Mouse (Mus musculus) ES-CJ7 (cell line): ENCODE results near the gene Chd6.
A peak's percentile ranks its signal among the peaks of the same experiment; 100 is the strongest.

Experiments used
- DNase-seq: peaks from one replicate; pipeline ENCODE4 v3.0.0; 2011; ENCODE audit warnings: low read depth, low spot score

Gene Chd6

DNA sequence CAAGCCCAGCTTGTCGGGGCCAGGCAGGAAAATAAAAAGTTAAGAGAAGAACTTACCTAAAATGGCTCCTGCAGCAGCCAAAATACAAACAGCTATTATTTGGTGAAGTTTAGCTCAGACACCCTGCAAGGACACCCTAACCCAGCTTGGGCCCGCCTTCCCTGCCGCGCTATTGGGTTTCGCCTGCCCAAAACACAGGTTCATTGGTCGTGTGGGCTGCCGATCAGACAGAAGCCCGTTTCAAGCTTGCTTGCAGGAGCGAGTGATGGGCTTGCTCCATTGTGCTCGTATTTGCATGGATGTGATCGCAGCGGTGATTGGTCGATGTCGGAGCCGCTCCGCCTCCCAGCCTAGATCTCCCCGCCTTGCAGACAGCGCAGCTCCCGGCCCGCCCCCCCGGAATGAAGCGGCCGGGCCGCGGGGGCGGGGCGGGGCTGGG, at the start of gene Chd6:
Chd6 (minus strand) TSS at position 143 of the 439 bp plus-strand sequence.
- DNase-seq: peak; percentile 100

DNA sequence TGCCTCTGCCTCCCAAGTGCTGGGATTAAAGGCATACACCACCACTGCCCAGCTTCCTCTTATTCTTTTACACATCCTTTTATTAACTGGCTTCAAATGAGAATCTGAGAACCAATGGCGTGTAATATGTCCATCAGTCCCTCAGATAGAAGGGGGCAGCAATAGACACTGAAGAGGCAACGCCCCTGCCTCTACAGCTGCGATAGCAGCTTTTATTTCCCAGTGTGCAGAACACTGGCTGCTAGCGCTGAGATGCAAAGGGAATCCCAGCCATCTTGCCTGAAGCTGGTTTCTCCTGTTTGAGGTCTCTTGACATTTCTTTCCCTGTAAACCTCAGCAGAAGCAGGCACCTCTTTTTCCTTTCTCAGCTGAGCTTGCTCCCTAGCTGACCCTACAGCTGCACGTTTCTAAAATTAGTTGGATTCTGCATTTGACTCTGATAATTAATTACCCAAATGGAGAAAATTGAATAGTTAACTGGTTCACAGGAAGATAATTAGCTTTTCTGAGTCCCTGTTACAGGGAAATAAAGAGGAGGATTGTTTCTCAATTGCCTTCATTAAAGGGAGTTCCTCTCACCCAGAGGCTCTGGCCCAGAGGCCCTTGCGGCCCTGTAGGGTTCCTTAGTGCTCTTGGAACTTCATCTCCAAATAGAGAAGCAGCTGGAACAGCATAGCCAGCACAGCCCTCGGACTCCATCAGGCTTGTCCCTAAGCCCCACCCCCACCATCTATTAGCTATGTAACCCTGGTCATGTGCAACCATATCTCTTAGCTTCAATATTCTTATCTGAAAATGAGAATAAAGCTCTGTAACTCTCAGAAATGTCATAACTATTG, 41.3 kb upstream of the Chd6 start:
- no peak for DNase-seq

DNA sequence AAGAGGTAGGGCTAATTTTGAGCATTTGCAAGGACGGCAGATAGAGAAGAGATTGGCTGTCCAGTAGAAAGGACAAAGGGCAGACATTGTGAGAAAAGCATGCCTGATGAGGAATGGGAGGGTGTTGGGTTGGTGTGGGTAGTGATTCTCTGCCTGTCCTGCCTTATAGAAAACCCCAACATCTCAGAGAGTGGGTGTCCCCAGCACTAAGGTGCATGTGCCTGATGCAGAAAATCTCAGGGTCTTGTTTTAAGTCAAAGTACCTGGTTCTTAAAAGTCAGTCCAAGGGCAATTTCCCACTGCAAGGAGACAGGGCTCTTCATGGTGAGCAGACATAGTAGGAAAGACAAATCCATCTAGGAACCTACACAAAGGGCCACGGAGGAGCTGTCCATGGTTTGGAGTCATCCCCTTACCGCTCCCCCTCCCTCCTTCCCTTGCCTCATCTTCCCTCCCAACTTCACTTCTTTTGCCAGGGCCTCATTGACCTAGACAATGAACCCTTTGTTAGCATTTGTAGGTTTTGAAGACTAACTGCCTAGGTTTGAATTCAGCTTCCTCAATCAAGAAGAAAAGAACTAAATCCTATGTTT, 39.6 kb upstream of the Chd6 start:
- DNase-seq: peak; percentile 17

DNA sequence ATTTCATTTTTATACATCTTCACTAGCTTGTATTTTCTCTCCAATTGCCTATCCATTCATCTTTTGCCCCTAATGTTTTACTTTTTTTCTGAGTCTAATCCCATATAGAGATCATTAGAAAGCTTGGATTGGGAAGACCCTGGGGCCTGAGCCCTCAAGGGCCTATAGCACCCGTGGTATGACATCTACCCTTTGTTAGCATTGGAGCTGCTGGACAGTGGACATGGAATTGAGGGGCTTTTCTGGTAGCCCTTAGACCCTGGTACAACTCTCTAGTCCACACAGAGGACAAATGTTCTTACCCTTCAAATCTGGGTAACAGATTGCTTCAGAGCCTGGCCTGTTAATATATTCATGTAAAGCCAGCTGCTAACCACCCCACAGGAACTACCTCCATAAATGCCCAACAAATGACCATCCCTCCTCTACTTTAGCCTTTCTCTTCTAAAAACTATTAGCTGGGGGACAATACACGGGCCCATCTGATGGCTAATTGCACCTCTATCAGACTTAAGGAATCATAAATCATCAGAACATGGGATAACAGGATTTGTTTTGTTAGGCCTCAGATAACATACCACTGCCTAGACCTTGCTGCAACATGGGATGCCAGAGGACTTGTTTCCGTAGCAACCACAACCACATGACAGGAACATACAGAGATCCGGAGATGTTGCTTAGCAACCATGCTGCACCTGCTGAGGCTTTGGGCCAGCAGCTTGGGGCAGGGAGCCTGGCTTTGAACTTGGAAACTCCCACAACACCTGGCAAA, 39.0 kb upstream of the Chd6 start:
- peak; percentile 10 for DNase-seq

DNA sequence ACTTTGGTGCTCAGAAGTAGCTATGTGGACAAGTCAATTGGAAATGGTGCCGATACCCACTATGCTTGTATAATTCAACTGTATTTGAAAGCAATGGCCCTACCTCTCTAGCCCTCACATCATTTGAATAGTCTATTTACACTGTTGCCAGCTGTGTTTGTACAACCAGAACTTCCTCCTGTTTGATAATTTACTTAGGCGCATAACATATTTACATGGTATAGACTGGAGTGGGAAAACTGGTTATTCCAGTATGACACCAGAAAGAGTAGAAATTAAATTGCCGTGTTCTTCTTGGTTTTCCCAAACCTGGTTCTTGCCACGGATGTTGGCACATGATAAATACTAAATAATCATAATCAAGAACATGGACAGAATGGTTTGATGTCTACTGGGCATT, 35.9 kb upstream of the Chd6 start:
- no peak for DNase-seq

DNA sequence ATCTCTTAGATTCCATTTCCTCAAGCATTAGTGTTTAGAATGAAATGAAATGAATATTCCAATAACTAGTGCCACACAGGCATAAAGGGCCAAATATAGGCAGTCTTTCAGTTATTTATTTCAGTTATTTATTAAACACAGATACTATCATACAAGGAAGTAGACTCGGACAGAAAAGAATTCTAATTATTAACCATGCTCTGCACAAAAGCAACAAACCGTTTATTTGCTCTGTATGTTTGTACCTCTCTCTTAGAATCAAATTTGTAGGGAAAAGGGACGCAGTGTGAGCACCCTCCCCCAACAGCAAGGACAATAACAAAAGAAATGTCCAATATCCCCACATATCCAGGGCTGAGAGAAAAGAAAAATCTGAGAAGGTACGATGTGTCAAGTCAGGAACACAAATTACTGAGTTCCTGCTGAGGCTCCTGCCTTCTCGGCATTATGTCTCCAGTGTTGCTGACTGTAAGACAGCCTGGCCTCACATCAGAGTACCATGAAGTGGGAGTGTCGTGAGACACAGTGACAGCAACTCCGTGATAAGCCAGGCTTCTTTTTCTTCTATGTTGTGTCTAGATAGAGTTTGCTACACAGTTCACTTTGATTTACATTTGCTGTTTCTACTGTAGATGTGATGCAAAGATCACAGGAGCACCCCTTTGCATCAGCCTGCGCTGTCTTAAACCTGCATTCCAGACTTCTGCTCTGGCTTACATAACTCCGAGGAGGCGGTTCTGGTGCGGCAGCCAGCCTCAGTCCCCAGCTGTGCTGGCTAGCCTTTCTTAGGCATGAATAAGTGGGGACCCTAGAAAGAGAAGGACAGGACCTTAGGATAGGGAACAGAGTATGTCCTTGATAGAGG, 30.0 kb upstream of the Chd6 start:
- DNase-seq: no peak

DNA sequence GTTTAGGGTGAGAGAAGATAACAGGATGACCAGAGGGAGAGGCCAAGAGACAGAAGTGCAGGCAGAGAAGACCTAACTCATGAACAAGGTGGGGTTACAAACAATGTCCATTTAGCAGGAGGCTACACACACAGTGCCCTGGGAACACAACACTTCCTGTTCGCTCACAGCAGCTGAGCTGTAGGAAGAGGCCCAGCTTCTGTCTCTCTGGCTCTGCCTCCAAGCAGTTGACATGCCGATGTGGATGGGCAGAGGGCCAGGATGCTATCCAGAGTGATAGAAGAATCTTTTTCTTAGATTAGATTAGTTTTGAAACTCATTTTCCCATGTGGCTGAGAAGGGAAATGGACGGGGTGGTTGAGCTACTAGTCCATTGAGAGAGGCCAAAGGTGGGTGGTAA, 28.1 kb upstream of the Chd6 start:
- no peak for DNase-seq

DNA sequence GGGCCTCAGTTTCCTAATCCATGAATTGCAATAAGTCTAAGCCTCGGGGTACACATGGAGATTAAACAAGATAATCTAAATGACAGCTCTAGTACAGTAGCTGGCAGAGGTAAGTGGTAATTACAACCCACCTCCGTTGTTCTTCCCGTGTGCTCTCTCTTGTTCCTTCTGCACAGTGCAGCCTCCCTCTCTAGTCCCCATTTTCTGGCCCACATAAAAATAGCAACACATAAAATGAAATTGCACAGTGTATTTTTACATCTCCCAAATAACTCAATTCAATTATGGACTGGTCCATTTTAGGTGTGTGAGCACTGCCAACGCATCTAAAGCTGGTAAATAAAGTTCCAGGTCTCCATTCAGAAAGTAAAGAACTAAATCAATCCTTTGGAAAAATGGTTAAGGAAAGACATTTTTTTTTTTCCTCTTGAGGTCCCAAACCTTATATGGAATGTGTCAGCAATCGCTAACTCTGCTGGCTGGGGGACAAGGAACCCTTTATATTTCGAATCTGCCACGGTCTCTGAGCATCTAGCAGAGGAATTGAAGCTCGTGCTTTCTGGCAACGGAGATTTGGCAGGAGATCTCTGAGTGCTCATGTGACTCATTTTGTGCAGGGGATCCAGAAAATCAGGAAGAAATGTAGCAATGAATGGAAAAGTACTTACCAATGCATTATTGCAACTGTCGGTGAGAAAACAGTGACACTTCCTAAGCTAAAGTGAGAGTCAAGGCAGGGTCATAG, 19.7 kb upstream of the Chd6 start:
- DNase-seq: no peak

DNA sequence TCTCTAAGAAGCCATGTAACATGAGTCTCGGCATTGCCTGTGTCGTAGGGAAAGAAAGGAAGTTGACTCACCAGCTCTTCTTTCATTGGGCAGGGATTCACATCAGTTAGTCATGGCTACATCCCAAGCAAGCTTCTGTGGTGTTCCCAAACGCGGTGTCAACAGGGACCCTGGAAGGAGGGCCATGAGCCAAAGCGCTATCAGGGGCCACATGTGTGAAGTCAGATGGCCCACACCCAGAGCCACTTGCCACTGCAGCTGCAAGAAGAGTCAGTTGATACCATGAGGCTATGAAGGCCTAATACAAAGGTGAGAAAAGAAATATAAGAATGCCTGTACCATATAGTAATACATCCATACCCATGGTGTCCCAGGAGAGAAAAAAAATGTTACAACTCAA, 3.1 kb upstream of the Chd6 start:
- DNase-seq: no peak

DNA sequence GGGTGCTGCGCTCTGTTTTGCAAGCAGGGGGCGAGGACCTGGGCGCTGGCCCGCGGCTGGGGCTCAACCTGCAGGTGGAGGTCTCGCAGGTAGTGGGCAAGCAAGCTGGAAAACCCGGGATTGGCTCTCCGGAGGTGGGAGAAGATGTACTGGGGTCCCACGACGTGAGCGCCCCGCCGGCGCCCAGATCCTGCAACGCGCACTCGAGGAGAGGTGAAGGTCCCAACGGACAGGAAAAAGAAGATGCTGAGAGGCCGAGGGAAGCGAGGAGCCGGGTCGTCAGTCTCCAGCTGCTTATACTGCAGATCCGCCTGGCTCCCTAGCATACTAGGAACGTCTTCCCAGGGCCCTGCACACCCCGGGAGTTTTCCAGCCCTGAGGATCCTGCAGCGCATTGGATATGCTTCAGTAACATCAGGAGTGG, 535 bp upstream of the Chd6 start:
- no peak for DNase-seq

DNA sequence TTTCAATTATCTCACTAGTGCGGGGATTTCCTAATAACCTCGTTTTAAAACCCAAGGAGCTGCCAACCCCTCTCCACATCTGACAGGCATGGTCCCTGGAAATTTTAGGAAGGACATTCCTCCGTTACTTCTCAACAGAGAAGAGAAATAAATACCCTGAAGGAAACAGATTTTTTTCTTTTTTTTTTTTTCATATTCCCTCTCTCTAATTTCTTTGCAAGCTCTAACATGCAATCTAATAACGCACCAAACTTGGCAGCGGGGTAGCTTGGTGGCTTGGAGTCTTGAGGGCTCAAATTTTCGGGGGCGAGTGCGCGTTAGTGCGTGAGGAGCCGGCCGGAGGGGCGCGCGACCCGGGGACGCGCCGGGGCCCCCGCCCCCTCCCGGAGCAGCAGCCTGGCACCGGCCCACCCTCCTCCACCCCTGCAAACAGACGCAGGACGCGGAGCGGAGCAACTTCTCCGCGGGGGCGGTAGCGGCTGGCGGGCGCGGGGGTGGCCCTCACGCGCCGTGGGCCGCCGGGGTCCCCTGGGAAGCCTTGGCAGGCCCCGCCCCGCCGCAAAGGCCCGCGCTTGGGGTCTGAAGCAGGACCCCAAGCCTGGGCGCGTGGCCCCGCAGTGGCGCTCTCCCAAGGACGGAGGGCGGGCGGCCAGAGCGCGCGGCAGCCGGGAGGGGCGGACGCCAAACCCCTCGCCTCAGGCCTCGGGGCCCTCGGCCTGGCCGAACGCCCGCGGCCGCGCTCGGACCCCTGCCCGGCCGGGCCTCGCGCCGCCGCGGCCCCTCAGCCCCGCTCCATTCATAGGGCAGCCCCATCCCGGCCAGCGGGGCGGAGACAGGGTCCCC, 569 bp downstream of the Chd6 start:
- peak; percentile 23 for DNase-seq

DNA sequence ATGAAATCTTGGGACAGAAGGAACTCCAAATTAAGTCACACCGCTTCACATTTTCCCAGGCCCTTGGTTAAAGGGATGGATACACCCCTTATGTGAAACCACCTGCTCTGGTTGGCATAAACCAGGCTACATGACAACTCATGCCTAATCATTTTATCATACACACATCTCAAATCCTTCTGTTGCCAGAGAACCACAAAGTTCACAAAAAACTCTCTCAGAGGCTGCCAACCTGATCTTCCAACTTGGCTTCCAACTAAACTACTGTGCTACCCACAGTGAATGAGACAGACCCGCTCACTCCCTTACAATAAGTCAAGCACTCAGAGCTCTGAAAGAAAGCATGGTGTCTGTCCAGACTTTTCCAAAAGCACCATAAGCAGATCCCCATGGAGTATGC, 1.6 kb downstream of the Chd6 start:
- no peak for DNase-seq

DNA sequence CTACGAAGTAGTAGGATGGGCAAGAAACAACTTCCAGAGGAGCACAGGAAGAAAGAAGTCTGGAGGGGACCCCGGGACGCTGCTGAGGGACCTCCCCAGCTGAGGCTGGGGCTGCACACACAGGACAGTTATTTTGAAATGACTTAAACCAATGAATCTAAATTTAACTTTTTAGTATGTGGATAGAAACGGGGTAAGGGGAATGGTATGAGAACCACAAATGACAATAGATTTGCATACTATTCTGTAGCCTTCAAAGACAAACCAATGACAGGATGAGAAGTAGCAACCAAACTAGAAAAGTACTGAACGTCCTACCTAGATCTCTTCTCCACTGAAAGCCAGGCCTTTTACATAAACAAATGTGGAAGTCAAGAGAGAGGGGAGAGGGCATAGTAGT, 5.1 kb downstream of the Chd6 start:
- DNase-seq: no peak

DNA sequence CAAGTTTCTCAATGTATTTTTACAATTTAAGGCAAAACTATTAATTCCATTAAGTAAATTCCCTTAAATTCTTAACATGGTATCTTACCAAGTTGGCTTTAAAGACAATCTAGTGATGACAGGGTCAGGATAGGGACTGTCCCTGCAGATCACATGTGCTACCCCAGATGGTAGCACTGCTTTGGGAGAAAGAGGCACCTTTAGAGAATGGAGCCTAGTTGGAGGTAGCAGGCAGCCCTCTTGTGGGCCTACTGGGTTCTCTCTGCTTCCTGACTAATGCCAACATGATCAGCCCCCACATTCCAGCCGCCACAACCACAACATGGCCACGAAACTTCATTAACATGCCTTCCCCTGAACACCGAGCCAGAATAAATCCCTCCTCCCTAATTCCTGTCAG, 6.8 kb downstream of the Chd6 start:
- DNase-seq: no peak

DNA sequence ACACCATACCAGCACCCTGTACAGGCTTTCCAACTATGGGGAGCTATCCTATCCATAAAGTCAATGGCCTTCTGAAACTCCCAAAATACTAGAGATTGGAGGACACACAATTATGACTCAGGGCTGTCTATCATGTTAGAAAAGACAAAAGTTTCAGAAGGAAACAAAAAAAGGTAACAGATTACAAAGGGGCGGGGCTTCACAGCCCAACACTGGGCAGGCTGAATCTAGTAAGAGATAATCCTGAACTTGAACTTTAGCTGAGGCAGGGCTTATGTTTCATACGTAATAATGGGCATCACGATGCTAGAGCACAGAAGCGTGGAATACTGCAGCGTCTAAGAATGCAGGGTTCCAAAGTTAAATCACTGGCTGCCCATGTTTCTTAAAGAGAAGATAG, 11.1 kb downstream of the Chd6 start:
- no peak for DNase-seq

DNA sequence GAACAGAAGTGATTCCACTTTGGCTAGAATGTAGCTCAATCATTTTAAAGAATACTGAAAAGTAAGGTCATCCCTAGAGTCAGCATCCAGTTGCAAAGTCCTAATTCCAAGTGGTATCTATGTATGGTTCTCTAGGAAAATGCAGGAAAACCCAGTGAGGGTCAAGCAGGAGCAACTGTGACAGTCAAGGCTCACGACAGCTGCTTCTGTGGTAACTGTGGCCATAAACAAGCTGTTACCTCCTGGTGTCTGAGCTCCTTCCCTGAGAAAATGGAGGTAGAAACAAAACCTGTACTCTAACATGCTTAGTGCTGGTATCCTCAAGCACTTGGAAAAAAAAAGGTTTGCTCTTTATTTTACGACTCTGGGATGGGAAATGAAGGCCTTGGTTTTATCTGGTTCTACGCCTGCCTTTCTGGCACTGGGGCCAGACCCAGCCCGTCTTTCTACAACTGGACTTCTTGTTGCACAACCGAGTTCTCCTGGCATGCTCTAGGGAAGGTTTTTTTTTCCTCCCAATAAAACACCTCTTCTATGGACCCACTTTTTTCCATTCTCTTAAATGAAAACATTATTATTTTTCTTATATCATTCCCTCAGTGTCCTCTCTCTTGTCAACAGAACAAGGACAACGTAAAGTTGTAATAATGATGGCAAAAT, 18.0 kb downstream of the Chd6 start:
- DNase-seq: no peak

DNA sequence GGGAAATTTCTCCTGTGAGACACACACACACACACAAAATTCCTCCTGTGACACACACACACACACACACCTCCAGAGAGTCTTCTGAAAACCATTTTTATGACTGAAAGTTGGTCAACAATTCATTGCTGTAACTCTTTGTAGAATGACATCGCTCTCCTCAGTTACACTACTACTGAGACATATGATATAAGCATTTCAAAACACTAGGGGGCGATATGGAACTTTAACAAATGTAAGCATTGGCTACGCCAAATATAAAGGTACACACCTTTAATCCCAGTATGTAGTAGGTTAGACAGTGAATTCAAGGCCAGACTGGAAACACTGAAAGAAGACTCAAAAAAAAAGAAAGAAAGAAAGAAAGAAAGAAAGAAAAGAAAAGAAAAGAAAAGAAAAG, 18.7 kb downstream of the Chd6 start:
- peak; percentile 60 for DNase-seq

DNA sequence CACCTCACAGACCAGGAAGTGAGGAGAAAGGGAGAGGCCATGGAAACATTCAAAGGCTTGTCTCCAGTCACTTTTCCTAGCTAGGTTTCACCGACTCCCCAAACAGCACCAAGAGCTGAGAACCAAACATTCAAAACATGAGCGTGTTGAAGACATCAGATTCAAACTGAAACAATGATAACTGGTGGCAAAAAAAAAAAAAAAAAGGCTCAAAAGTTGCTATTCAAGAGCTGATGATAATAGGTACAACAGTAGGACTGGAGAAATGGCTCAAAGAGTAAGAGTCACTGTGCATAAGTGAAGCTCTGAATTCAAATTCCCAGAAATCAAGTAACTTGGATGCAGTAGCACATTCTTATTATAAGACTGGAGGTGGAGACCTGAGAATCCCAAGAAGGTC, 30.3 kb downstream of the Chd6 start:
- no peak for DNase-seq

DNA sequence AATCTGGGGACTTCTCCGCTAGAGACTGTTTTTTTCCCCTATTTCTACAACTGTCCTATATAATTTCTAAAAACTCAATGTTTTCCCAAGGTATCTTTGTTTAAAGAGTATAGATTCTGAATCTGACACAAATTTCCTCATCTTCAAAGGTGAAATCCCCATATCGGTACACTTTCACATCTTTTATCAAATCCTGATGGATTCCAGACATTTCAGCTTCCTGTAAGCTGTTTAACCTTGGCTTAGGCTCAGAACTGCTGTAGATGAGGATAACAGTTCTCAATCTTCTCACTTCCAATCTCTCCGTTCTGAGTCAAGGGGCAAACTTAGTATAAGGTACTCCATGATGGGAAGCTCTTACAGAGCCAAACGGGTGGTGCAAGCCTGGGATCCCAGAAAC, 32.6 kb downstream of the Chd6 start:
- DNase-seq: no peak
